Comparison of ENCODE assay signal across 10 mouse cellular contexts in genomic region chr11:79652921-79653575, GRCm38 (mm10).
DNase-seq lines count a peak whose midpoint lies in the region; ATAC-seq and TF ChIP-seq lines count a peak whose summit lies in the region.
"Had no signal": no experiment of that assay in that cellular context is flagged by ENCODE, and none has a peak within 500 bp of the region (broad histone marks: within the 10 kb centered on the region; RNA-seq: fewer than 3 reads in every experiment).

No protein-coding gene starts in this region.

- peaks cover 55% of the 10 kb centered on the region for H3K4me1 ChIP-seq in embryonic facial prominence, embryonic 13.5 days
- H3K4me1 ChIP-seq in embryonic facial prominence, embryonic 10.5 days = peaks cover 45% of the 10 kb centered on the region
- H3K4me1 ChIP-seq in intestine, postnatal 0 days (replicated peaks; ENCODE audit: control insufficient read depth, insufficient read depth, low read length) = no peaks in the 10 kb centered on the region
- H3K4me1 ChIP-seq in stomach, embryonic 16.5 days (ENCODE audit: control insufficient read depth, insufficient read depth, low read length) = peaks cover 17% of the 10 kb centered on the region

- H3K4me2 ChIP-seq in embryonic facial prominence, embryonic 13.5 days = no peak overlapping the region
- H3K4me2 ChIP-seq in intestine, postnatal 0 days (replicated peaks; ENCODE audit: low read depth) = peak overlapping the region; percentile 28
- no peak overlapping the region for H3K4me2 ChIP-seq in stomach, embryonic 16.5 days (ENCODE audit: low read depth, low read length)
- H3K4me2 ChIP-seq: lung, embryonic 14.5 days had no signal

- H3K4me3 ChIP-seq in embryonic facial prominence, embryonic 13.5 days = no peak overlapping the region
- H3K4me3 ChIP-seq in embryonic facial prominence, embryonic 10.5 days = no peak overlapping the region
- H3K4me3 ChIP-seq in intestine, postnatal 0 days (ENCODE audit: low read depth, low read length) = no peak overlapping the region
- no peak overlapping the region for H3K4me3 ChIP-seq in stomach, embryonic 16.5 days (replicated peaks; ENCODE audit: low read length)

- TF ChIP-seq CTCF in intestine, postnatal 0 days (IDR thresholded peaks at IDR 0.05; ENCODE audit: low read depth) = no peak

- ATAC-seq in embryonic facial prominence, embryonic 13.5 days (ENCODE audit: insufficient number of reproducible peaks, insufficient read depth, low FRiP score, low TSS enrichment, low read depth) = no peak
- peak; percentile 29 for ATAC-seq in intestine, postnatal 0 days
- peak; percentile 41; the same call in 1 of the 2 replicates for ATAC-seq in stomach, embryonic 16.5 days (ENCODE audit: insufficient read depth, low FRiP score)

- H3K9me3 ChIP-seq in embryonic facial prominence, embryonic 13.5 days = no peaks in the 10 kb centered on the region
- H3K9me3 ChIP-seq in embryonic facial prominence, embryonic 10.5 days = no peaks in the 10 kb centered on the region
- H3K9me3 ChIP-seq in intestine, postnatal 0 days (ENCODE audit: control insufficient read depth) = no peaks in the 10 kb centered on the region
- H3K9me3 ChIP-seq in stomach, embryonic 16.5 days (replicated peaks; ENCODE audit: control insufficient read depth, low read length) = no peaks in the 10 kb centered on the region

- 74% methylated on average over 20 of the region's 20 CpGs for WGBS in embryonic facial prominence, embryonic 13.5 days
- 85% methylated on average over 20 of the region's 20 CpGs for WGBS in embryonic facial prominence, embryonic 10.5 days
- WGBS in intestine, postnatal 0 days = 41% methylated on average over 20 of the region's 20 CpGs
- 57% methylated on average over 20 of the region's 20 CpGs for WGBS in stomach, embryonic 16.5 days

- no peaks in the 10 kb centered on the region for H3K27me3 ChIP-seq in embryonic facial prominence, embryonic 13.5 days
- peaks cover 17% of the 10 kb centered on the region for H3K27me3 ChIP-seq in embryonic facial prominence, embryonic 10.5 days (replicated peaks; ENCODE audit: low read depth, poor library complexity, severe bottlenecking)
- no peaks in the 10 kb centered on the region for H3K27me3 ChIP-seq in intestine, postnatal 0 days (replicated peaks; ENCODE audit: control insufficient read depth, insufficient read depth, low read length)
- H3K27me3 ChIP-seq in stomach, embryonic 16.5 days (ENCODE audit: control insufficient read depth, insufficient read depth, low read length) = no peaks in the 10 kb centered on the region

- DNase-seq in embryonic facial prominence, embryonic 10.5 days (ENCODE audit: low spot score) = no peak
- DNase-seq in ES-CJ7 (ENCODE audit: low read depth, low spot score) = peak; percentile 54
- no peak for DNase-seq in left cerebral cortex, postnatal 25 days (ENCODE audit: low spot score in 2 of 2)
- DNase-seq in frontal cortex, postnatal 36 days (ENCODE audit: low spot score in 2 of 2) = no peak
- no peak for DNase-seq in cerebellum, postnatal 10 days
- DNase-seq: heart, adult 18-20 months; lung, embryonic 14.5 days had no signal

- H3K27ac ChIP-seq in embryonic facial prominence, embryonic 13.5 days = peak overlapping the region; percentile 55; the same call in 1 of the 2 replicates
- no peak overlapping the region for H3K27ac ChIP-seq in embryonic facial prominence, embryonic 10.5 days (replicated peaks)
- 0 out of 2 replicates have a peak overlapping the region, but pooled peaks have one; percentile 24 for H3K27ac ChIP-seq in intestine, postnatal 0 days (ENCODE audit: low read depth, low read length)
- peak overlapping the region; percentile 24 for H3K27ac ChIP-seq in stomach, embryonic 16.5 days (ENCODE audit: low read length)

- no peak overlapping the region for H3K9ac ChIP-seq in embryonic facial prominence, embryonic 13.5 days
- no peak overlapping the region for H3K9ac ChIP-seq in intestine, postnatal 0 days (ENCODE audit: low read depth, low read length)
- H3K9ac ChIP-seq in stomach, embryonic 16.5 days (ENCODE audit: low read length) = no peak overlapping the region
- H3K9ac ChIP-seq: lung, embryonic 14.5 days had no signal

- intact Hi-C loops in left cerebral cortex, postnatal 25 days (cut with DNase I) = no loop called here

- no peaks in the 10 kb centered on the region for H3K36me3 ChIP-seq in embryonic facial prominence, embryonic 13.5 days
- H3K36me3 ChIP-seq in embryonic facial prominence, embryonic 10.5 days (replicated peaks) = no peaks in the 10 kb centered on the region
- H3K36me3 ChIP-seq in intestine, postnatal 0 days (ENCODE audit: control insufficient read depth, insufficient read depth) = no peaks in the 10 kb centered on the region
- no peaks in the 10 kb centered on the region for H3K36me3 ChIP-seq in stomach, embryonic 16.5 days (ENCODE audit: control insufficient read depth, insufficient read depth, low read length)
